Mouse (Mus musculus) left cerebral cortex, postnatal 14 days (tissue): ENCODE results near the gene Dop1b. TPM values are rescaled to one million over a fixed set of nuclear protein-coding genes. Genes with fewer than 3 reads are reported as not detected.
"Not testable (repeated sequence)": the region's sequence is repeated elsewhere in the genome, so short reads cannot be mapped to it uniquely, and the experiment has no call there.

Experiments used
- DNase-seq, 2 experiments: peaks; one replicate each; pipeline ENCODE4 v3.0.0; 2021 to 2022; ENCODE audit warnings: low spot score in 2 of 2, mixed read lengths in 1 of 2
- intact Hi-C: fragments of 180-260 bp; cut with DNase I; formaldehyde crosslinking; loops from one replicate; pipeline ENCODE4 v1.15.1; 2025
- total RNA-seq, 2 experiments: library from RNA; stranded (reverse); gene quantifications; 2 replicates each; pipeline ENCODE4 v1.2.3; 2021

Gene Dop1b
- total RNA-seq, 2 experiments from 2014 or later = 81.0 to 93.6 TPM

DNA sequence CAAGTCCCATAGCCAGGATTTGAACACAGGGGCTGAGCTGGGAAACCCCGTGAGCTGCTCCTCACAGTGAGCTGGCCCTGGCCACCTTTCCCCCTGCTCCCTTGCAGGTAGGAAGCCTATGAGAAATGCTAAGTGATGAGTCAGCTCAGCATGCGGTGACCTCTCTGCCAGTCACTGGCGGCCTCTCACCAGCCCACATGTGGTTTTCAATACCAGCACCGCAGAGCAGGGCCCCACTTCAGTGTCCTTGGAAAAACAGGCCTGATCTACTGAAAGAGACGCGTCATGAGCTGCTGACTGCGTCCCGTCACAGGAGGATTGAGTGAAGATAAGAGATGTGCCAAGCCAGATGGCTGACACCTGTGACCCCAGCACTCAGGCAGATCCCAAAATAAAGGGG, 34.7 kb downstream of the Dop1b start:
- no peak for DNase-seq
- intact Hi-C loops = no loop called here

- peak in 1 of 2 experiments; percentile 29 for DNase-seq
- intact Hi-C loops = no loop called here
Measured at GRCm38 (mm10) chr16:93746957-93747356, 35.3 kb downstream of the Dop1b start.

GRCm38 (mm10) chr16:93747421-93747820, 35.7 kb downstream of the Dop1b start:
- intact Hi-C loops = no loop called here
- DNase-seq = no peak

DNA sequence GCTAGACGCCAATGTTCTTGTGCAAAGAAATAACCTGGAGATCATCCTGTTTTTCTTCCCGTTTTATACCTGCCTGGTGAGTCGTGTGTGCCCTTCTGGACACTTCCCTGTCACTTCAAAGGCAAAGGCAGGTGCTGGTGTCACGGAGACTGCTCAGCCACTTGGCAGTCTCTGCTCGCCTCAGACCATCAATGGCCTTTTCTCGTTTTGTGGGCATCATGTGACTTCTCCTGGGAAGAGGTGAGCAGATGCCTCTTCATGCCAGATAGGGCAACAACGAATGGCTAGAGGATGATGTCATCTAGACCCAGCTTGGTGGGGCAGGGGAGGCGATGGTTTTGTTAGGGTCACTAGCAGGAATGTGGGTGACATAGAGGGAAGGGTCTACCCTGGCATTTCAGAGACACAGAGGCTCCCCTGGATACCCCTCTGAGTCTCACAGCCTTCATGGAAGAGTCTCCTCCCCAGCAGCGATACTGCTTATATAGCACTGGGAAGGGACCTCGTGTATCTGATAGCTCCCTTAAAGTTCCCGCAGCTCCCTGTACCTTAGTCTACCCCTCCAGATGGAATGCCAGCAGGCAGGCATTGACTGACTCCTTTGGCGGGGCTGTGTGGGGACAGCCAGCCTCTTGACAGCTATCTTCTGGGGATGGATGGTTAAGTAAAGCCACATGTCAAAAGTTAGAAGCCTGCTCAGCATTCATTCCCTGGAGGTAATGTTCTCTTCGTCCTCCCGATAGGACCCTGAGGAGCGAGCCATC, 37.6 kb downstream of the Dop1b start:
- intact Hi-C loops = no loop called here
- DNase-seq = no peak

- no peak for DNase-seq
- intact Hi-C loops = no loop called here
Measured at GRCm38 (mm10) chr16:93750464-93750863, 38.8 kb downstream of the Dop1b start.

- DNase-seq = no peak
- intact Hi-C loops = no loop called here
Measured at GRCm38 (mm10) chr16:93751816-93752215, 40.1 kb downstream of the Dop1b start.

DNA sequence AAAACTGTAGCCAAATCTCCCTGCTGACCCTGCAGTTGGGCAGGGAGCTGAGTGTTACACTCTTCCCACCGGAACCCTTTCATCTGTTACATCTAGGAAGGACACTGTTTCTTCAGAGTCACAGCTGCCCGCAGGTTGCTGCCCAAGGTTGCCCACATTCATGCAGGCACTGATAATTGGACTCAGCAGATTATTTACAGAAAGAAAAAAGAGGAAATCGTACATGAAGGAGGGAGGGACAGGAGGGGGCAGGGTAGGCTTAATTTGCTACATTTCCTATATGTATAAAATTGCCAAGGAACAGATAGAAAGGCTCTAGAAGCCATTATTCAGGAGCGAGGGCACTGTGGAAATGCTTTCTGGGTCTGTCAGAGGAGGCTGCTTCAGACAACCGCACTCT, 44.9 kb downstream of the Dop1b start:
- intact Hi-C loops = no loop called here
- DNase-seq = no peak

DNA sequence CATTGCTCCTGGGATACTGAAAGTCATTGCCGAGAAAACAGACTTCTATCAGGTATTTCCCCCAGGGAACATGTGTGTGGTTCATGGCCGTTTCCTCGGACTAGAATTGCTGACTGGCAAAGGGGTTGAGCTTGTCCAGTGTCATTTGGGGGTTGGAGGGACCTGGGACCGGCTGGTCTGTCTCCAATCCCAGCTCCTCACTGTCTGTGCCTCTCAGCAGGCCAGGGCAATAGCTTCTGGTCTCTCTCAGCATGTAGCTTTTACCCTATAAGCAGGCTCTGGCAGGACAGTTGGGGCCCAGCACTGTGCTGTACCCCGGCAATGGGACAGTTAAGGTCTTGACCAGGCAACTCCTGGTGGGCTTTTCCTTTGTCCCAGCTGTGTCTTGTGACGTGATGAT, 51.7 kb downstream of the Dop1b start:
- intact Hi-C loops = loop anchor here (10.0 kb wide), 1 partner anchor 79 kb away; the partner anchor contains the start of gene Cbr3
- DNase-seq = no peak

- DNase-seq = no peak
- intact Hi-C loops = loop anchor here (10.0 kb wide), 1 partner anchor 80 kb away; the partner anchor contains the start of gene Cbr3
Measured at GRCm38 (mm10) chr16:93764597-93764996, 52.9 kb downstream of the Dop1b start.

- peak; percentile 34 to 49 for DNase-seq
- intact Hi-C loops = loop anchor here (10.0 kb wide), 1 partner anchor 82 kb away; the partner anchor contains the start of gene Cbr3
Measured at GRCm38 (mm10) chr16:93766956-93767355, 55.3 kb downstream of the Dop1b start.

GRCm38 (mm10) chr16:93767548-93767947, 55.8 kb downstream of the Dop1b start:
- no peak for DNase-seq
- intact Hi-C loops = loop anchor here (10.0 kb wide), 1 partner anchor 83 kb away; the partner anchor contains the start of gene Cbr3

- intact Hi-C loops = loop anchor here (10.0 kb wide), 1 partner anchor 85 kb away; the partner anchor contains the start of gene Cbr3
- DNase-seq = no peak
Measured at GRCm38 (mm10) chr16:93769621-93770020, 57.9 kb downstream of the Dop1b start.

DNA sequence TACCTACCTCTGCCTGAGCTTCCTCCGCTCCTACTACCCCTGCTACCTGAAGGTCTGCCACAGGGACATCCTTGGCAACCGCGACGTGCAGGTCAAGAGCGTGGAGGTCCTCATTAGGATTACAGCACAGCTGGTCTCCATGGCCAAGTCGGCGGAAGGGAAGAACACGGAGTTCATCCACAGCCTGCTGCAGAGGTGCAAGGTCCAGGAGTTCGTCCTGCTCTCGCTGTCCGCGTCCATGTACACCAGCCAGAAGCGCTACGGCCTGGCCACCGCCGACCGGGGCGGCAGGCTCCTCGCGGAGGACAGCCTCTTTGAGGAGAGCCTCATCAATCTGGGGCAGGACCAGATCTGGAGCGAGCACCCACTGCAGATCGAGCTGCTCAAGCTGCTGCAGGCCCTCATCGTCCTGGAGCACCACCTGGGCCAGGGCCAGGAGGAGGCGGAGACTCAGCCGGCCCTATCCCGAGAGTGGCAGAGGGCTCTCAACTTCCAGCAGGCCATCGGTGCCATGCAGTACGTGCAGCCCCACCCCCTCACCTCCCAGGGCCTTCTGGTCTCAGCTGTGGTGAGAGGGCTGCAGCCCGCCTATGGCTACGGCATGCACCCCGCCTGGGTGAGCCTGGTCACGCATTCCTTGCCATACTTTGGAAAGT, 58.7 kb downstream of the Dop1b start:
- intact Hi-C loops = no loop called here

GRCm38 (mm10) chr16:93774658-93775057, 63.0 kb downstream of the Dop1b start:
- intact Hi-C loops = no loop called here
- no peak for DNase-seq

More for the DNA sequence above, 58.7 kb downstream of the Dop1b start:
- DNase-seq = no peak

- intact Hi-C loops = no loop called here
- no peak for DNase-seq
Measured at GRCm38 (mm10) chr16:93776468-93776867, 64.8 kb downstream of the Dop1b start.

DNA sequence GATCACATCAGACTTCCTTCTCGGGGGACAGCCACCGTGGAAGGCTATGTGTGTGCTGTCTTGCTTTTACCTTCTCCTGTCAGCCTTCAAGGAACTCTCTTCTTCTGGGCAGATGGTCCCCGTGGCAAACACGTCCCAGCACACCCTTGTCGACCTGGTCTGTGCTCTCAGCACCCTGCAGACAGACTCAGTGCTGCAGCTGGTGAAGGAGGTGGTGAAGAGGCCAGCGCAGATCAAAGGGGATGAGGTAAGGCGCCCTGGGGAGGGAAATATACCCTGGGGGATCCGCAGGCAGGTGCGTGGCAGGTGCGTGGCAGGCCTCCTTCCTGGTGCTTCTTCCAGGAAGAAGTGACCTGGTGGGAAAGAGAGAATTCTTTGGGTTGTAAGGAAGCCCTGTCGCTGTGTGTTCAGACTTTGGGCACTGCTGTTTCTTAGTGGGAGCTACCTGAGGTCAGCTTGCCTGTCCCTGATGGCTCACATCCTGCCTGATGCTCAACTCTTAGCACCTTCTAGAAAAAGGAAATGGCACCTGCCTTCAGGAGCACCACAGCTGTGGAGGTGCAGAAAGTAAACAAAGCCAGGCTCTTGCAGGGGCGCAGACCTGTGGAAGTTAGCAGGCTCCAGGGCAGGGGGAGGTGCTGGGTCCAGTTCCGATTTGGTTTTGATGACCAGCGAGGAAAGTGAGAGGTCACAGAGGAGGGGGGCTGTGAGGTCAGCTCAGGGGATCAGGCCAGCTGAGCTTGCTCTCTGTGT, 65.7 kb downstream of the Dop1b start:
- no peak for DNase-seq
- intact Hi-C loops = no loop called here

DNA sequence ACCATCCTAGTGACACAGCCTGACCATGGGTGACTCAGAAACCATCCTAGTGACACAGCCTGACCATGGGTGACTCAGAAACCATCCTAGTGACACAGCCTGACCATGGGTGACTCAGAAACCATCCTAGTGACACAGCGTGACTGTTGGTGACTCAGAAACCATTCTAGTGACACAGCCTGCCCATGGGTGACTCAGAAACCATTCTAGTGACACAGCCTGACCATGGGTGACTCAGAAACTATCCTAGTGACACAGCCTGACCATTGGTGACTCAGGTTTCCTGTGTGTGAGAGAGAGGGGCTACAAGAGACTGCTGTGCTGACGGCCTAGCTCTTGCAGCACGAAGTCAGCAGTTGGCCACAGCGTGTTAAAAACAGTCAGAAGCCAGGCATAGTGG, 66.7 kb downstream of the Dop1b start:
- intact Hi-C loops = not testable (repeated sequence)

GRCm38 (mm10) chr16:93779554-93779953, 67.8 kb downstream of the Dop1b start:
- intact Hi-C loops = no loop called here
- no peak for DNase-seq

More for the DNA sequence above, 66.7 kb downstream of the Dop1b start:
- not testable (repeated sequence) for DNase-seq

- peak in 1 of 2 experiments; percentile 68 for DNase-seq
- intact Hi-C loops = no loop called here
Measured at GRCm38 (mm10) chr16:93780660-93781479, 69.2 kb downstream of the Dop1b start.
